Mouse (Mus musculus) layer of hippocampus, adult 8-10 months (tissue): ENCODE data around the gene AC109138.7. TPM values are rescaled to one million over a fixed set of nuclear protein-coding genes. Genes with fewer than 3 reads are reported as not detected.

ENCODE experiments used
- DNase-seq, 2 experiments: peaks; one replicate each; pipeline ENCODE4 v3.0.0; 2022; ENCODE audit warnings: low spot score in 2 of 2
- total RNA-seq, 4 experiments: library from RNA; stranded (reverse); gene quantifications; 2 replicates each; pipeline ENCODE4 v1.2.4; 2022

Gene AC109138.7
- total RNA-seq, 4 experiments from 2014 or later, result not detected

DNA sequence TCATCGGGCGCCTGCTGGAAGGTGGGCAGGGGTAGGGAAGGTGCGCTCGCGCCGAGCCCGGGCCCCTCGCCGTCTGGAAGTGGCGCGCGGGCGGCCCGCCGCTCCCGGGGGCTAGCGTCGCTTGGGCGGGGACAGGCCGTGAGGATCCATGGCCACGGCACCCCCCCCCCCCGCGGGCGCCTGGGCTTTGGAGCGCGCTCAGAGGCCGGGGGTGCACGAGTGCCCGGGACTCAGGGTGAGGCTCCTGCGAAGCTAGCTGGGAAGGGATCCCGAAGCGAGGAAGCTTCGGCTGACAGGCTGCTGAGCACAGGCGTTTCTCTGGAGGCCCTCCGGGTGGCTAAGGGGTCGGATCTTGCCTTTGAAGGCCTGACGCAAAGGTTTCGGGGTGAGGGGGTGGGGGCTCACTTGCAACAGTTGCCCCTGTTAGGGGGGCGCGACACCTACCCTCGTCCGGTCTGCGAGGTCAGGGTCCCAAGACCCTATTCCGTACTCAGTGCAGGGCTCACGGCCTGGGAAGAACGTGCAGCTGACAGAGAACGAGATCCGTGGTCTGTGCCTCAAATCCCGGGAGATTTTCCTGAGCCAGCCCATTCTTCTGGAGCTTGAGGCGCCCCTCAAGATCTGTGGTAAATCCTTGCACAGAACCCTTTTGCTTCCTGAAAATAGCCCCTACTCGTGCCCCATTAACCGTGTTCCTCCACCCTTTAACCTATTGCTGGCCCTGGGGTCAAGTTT lies 21.7 kb upstream of the AC109138.7 start:
- DNase-seq, result no peak

DNA sequence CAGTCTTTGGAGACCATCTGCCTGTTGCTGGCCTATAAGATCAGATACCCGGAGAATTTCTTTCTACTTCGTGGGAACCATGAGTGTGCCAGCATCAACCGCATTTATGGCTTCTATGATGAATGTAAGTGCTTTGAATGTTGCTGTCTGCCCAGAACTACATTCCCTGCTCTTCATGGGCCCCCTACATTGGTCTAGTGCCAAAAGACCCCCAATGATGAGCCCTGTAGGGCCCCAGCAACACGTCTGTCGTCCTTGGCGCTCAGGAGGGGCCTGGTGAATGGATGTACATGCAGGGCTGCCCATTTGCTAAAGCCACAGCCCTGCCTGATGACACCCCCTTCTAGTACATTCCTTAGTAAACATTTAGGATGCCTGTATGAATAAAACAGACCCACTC lies 21.0 kb upstream of the AC109138.7 start:
- DNase-seq, result no peak

DNA sequence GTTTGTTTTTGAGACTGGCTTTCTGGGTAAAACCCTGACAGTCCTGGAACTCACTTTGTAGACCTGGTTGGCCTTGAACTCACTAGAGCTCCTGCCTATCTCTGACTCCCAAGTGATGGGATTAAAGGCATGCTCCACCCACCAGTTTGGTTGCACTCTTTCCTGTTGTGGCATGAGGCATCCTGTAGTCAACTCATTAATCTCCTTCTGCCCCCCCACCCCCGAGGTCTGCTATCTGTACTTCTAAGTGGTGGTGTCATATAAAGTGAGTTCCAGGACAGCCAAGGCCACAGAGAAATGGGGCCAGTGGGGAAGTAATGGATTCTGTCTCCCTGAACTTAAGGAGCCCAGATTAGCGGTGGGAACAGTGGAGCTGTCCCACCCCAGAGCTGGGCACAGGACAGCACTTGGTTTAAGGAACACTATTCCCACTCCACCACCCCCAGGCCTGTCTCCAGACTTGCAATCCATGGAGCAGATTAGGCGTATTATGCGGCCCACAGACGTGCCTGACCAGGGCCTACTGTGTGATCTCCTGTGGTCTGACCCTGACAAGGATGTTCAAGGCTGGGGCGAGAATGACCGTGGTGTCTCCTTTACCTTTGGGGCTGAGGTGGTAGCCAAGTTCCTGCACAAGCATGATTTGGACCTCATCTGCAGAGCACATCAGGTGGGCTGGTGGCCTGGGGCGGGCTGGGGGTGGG lies 20.0 kb upstream of the AC109138.7 start:
- no peak for DNase-seq

DNA sequence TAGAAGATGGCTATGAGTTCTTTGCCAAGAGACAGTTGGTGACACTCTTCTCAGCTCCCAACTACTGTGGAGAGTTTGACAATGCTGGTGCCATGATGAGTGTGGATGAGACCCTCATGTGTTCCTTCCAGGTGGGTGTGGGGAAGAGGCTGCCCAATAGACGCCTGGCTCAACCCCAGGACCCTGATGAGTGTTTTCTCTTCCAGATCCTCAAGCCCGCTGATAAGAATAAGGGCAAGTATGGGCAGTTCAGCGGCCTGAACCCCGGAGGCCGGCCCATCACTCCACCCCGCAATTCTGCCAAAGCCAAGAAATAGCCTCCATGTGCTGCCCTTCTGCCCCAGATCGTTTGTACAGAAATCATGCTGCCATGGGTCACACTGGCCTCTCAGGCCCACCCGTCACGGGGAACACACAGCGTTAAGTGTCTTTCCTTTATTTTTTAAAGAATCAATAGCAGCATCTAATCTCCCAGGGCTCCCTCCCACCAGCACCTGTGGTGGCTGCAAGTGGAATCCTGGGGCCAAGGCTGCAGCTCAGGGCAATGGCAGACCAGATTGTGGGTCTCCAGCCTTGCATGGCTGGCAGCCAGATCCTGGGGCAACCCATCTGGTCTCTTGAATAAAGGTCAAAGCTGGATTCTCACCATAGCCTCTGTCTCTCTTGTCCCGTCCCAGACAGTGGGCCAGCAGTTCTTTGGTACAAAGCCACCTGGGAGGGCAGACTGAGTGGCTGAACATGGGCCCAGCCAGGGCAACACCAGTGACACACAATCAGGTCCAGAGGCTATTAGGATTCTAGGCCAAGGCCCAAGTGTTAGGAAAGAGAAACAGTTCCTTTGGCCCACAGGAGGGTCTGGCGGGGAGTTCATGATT lies 19.1 kb upstream of the AC109138.7 start:
- no peak for DNase-seq

DNA sequence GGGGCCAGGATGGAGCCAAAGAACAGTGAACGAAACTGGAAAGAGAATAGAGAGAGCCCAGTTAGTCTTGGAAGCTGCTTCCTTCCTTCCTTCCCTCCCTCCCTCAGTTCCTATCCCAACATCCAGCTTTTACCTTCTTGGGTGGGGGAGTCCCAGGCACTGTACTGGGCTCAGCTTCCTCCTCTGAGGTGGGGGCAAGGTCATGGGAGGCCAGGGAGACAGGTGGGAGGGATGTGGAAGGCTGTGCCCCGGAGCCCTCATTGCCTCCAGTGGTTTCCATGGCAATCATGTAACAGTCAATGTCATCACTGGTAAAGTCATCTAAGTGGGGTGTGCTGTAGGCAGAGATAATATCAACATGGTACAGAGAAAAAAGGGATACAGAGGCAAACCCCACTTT lies 18.1 kb upstream of the AC109138.7 start:
- DNase-seq, result no peak

DNA sequence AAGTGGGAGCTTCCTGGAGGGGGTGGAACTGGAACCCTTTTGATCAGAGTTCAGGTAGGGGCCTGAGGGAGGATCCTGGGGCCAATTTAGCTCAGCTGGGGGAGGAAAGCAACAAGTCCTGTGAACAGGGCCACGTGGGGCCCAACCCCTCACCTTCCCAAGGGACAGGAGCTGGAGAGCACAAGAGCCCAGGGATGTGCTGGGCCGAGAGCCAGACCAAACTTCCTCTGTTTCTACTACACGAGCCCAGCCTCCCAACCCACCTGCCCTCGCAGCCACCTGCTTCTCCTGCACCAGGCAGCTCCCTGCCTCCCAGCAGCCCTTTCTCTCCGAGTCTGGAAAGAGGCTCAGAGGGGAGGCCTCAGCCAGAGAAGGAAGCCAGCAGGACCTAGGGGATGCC lies 17.6 kb upstream of the AC109138.7 start:
- no peak for DNase-seq

DNA sequence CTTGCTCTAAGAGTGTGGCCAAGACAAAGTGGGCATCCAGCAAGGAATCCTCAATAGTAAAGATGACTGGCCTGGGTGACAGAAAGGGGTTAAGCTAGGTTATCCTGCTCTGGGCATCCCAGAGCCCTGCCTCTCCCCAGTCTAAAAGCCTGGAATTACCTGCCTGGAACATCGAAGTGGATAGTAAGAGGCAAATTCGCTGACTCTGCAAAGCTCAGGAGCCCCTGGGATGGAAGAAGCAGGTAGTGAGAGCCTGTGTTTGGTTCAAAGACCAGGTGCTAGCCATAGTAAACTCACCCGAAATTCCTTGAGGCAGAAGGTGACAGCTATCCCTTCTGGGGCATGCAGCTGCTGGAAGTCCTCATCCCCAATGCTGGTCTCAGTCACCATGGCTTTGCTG lies 17.0 kb upstream of the AC109138.7 start:
- DNase-seq, result no peak

DNA sequence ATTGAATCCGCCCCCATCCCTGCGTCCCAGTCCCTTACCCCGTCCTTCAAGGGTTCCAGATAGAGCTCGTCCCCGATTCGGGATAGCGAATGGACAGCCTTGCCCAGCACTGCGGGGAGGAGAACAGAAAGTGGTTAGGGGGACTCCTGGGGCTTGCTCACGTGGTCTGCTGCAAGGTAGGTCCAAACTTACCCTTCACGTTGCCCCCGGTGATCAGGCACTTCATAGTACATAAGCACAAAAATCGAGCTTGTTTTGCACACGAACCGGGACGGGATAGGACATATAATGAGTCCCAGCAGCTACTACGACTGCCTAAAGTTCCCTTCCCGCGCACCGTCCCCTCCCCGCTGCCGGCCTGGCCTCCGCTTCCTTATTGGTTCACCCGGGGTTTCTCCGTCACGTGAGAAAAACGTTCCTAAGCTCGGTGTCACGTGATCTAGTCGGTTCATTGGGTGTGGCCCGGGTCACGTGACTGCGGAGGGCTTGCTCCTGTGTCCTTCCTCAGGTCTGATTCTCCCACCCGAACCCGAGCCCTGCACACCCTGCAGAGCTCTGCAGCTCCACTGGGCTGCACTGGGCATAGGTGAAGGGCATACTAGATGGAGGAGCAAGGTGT lies 12.8 kb upstream of the AC109138.7 start, which contains the start of gene Rad9a:
Rad9a (minus strand) TSS at position 372 of the 619 bp plus-strand sequence.
- DNase-seq, result peak; percentile 94 to 95

DNA sequence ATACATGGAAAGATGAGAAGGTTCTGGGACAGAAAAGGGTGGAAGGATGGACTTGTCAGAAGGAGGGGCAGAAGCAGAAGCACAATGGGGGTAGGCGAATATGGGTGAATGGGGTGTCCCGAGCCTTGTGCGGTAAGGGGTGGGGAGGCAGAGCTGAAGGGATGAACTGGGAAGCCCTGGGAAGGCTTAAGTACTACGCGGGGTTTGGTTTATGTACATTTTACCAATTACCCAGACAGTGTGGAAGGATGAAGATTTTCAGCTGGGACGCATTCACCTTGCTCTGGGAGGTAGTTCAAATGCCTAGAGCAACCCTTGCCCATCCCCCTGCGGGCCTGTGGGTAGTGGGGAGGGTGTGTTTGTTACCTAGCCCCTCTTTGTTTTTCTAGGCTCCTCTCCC lies 12.0 kb upstream of the AC109138.7 start:
- DNase-seq, result no peak

DNA sequence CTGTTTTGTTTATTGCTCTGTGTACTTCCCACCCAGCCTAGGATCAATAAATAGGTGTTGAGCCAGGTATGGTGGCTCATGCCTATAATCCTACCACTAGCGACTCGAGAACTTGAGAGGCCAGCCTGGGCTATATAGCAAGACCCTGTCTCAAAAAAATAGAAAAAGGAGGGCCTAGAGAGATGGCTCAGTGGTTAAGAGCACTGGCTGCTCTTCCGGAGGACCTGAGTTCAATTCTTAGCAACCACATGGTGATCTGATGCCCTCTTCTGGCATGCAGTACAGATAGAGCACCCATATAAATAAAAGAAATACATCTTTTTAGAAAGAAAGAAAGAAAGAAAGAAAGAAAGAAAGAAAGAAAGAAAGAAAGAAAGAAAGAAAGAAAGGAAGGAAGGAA lies 11.0 kb upstream of the AC109138.7 start:
- DNase-seq, result no peak

DNA sequence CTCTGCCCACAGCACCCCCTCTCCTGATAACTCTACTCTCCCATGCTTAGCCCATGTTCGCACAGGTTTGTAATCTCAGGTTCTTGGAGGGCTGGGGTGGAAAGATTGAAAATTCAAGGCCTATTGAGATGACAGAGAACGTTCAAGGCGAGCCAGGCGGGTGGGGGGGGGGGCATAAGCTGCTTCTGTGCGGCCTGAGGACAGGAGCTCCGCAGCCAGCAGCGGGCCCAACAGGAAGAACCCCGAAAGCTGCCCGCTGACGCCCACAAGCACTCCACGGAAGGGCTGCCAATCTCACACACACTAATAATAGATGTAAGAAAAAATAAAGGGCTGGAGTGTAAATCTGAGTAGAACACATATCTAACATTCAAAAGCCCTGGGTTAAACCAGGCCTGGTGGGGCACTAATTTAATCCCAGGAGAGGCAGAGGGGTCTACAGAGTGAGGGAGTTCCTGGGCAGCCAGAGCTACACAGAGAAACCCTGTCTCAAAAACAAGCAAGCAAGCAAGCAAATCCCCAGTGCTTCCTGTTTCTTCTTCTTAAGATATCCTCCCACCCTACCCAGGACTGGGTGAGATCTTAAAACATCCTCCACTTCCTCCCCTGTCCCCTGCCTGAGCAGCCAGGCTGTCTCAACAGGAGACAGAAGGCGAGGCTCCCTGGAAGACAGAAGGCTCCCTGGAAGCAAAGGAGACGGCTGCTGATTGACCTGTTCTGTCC lies 10.4 kb upstream of the AC109138.7 start:
- no peak for DNase-seq

DNA sequence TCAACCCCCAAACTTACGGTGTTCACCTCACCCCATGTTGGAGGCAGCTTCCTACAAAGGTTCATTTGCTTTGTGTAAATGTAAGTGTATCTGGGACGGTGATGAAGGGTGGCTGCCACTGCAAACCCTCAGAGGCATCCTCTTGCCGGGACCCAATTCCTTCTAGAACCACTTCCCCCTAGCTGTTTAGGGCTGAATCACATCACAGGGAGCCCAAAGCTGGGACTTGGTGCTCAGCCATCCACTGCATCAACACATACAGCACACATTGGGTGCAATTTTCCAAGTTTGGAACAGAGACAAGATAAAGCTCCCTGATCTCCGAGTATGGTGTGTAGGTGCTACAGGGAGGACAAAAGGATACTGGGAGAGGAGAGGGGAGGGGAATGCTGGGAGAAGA lies 9.3 kb upstream of the AC109138.7 start:
- DNase-seq, result no peak

DNA sequence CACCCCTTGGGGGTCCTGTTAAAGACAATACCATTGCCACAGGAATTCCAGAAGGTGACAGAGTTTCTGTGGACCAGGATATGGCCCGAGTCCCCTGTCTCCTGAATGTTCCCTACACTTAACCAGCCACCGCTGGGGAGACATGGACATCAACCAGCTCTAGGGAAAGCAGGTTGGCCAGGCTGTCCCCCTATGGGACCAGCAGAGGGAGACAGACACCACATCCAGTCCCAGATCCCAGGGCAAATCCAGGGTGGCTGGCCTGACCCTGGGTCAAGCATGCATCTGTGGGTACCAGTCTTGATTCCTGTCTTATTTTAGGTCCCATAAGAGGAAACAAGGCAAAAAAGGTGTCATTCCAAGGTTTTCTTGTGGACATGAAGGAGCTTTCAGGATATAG lies 7.2 kb upstream of the AC109138.7 start:
- DNase-seq, result peak in 1 of 2 experiments; percentile 67

DNA sequence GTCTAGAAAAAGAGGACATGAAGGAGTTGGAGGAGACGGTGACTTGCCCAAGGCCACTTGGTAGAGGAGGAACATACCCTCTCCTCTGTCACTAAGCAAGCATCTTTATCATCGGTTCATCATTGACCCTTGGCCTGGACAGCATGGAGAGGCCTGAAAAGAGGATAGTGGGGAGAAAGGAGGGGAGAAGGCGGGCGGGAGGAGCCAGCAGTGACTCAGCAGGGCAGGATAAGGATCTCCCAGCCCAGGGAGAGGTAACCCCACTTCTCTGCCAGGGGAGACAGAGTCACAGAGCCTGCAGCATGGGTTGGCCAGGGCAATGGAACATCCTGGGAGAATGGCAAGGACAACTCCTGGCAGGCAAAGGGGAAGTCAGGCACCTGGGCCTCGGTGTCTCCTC lies 5.6 kb upstream of the AC109138.7 start:
- no peak for DNase-seq

DNA sequence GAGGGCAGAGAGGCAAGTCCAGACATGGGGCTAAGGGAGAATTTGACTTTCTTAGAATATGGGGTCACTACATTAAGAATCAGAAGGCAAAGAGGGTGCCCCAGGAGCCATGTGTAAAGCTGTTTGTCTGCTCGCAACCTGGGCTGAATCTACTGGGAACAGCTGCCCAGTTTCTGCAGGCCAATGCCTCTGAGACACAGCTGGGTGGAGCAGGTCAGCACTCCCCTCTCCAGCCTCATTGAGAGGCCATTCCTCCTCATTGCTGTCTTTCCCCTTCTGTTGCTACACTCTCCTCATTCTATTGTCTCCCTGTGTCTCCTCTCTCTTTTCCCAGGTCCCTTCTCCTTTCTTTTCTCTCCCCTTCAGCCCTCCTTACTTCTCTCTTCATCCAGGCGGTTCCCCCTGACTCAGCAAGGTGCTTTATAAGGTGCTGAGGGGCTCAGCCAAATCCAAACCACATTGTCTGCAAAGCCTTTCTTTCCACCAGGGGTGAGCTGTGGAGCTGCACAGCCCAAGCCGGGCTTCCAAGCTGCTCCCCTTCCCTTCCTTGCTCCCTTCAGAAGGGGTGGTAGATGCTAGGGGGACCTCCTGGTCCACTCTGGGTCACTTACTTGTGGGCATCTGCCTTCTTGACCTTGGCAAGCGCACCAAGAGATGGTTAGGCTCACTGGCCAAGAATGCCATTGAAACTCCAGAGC lies 2.1 kb upstream of the AC109138.7 start:
- no peak for DNase-seq

DNA sequence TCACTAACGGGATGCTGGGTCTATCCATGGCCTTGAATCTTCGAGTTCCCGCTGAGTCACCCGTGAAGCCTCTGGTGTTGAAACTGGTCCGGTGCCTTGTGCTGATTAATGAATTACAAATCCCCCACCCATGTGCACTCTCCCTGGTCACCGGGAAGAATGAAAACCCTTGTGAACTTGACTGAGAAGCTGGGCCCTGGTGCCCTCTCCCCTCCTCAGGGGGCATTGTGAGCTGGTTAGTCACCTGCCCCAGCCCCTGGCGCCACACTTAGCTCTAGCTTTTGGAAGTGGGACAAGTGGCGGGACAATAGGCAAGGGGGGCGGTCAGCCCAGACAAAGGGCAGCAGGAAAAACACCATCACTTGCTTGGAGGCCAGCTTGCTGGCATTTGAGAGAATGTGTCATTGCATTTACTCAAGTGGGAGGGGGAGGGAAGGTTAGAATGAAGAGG lies 608 bp upstream of the AC109138.7 start:
- DNase-seq, result no peak

DNA sequence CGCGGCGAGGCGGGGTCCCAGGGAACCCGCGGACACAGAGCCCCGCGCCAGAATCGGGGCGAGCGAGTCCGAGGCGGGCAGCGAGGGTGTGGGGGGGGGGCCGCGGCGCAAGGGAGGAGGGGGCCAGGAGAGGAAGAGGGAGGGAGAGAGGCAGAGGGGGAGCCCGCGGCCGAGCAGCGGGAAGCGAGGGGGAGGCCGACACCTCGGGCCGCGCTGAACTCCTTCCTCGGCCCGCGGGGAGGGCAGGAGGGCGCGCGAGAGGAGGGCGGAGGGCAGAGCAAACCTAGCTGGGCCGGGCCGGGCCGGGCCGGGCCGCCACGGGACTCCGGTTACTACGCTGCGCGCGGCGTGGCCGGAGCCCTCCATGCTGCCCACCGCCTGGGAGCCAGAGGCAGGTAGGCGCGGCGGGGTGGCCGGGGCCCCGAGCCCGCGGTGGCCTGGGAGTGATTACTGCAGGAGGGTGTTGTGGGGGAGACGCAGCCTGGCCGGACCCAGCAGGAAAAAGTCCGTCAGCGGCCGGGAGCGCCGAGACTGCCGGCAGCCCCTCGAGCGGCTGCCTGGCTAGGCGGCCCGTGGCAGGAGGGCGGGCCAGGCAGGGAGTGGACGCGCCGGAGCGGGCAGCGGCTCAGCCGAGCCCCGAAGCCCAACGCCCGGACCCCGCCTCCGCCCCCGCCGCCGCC lies 754 bp downstream of the AC109138.7 start:
- no peak for DNase-seq

DNA sequence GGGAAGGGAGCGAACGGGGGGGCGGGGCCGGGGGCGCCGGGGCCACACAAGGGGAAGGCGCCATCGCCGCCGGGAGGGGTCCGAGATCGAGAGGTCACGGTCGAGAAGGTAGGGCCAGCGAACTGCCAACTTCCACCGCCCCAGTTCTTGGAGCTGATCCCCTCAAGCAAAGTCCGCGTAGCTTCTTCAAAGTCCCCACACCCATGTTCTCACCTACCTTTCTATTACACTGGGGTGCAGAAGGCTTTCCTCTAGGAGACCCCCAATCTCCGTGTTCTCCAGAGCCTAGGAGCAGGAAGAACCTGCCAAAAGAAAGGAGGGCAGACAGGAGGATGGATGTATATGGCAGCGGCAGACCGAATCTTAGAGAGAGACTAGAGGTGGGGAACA lies 1.3 kb downstream of the AC109138.7 start:
- no peak for DNase-seq

DNA sequence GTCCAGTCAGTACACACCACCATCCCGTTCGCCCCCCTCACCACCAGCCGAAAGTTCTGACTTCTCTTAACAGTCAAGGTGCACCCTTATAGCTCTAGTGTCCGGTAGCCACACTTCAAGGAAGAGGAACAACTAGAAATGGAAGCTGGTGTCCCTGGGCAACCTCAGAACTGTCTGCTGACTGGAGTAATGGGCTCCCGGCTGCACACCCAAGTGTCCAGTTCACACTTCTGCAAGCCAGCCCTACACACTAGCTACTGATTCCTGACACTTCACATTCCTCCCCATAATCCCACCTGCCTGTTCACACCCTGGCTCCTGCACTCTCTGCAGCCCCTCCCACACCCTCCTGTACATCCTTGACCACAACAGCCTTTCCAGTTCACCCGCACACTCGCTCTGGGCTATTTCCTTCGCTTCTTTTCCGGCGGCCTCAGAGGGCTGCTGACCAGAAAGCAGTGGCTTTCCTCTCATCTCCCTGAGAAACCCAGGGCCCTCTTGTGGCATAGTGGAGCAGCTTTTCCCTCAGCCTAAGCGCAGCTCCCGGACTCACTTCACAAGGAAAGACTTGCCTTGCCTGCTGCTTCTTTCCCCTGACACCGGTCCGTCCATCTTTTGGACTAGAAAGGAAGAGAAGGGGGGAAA lies 2.0 kb downstream of the AC109138.7 start:
- DNase-seq, result no peak
